Mouse (Mus musculus) myocyte (in vitro differentiated cells): ENCODE data around the gene Ccnd3. TPM values are rescaled to one million over a fixed set of nuclear protein-coding genes. Genes with fewer than 3 reads are reported as not detected.

Experiments
- H3K27me3 ChIP-seq: one replicate; pipeline ENCODE4 v1.6.1; 2011; ENCODE audit not compliant: control insufficient read depth, insufficient read depth, insufficient read length
- H3K36me3 ChIP-seq: one replicate; pipeline ENCODE4 v1.6.1; 2011; ENCODE audit not compliant: control insufficient read depth, insufficient read depth
- H3K4me2 ChIP-seq: one replicate; pipeline ENCODE4 v1.6.1; 2011; ENCODE audit warnings: low read depth, control low read depth
- H3K4me3 ChIP-seq: one replicate; pipeline ENCODE4 v1.5.1; 2011; ENCODE audit warnings: mild to moderate bottlenecking, control low read depth, moderate library complexity
- H3K79me2 ChIP-seq: one replicate; pipeline ENCODE4 v1.6.1; 2011; ENCODE audit not compliant: control insufficient read depth, insufficient read depth
- H3ac ChIP-seq: one replicate; pipeline ENCODE4 v1.6.1; 2011; ENCODE audit not compliant: control insufficient read depth, insufficient read length
- CEBPB ChIP-seq: IDR thresholded peaks from 2 replicates; pipeline ENCODE4 v1.6.1; 2011; ENCODE audit warnings: mild to moderate bottlenecking, moderate library complexity; ENCODE audit not compliant: poor library complexity, insufficient read depth, severe bottlenecking
- E2F4 ChIP-seq: IDR thresholded peaks from one replicate; pipeline ENCODE4 v1.6.1; 2011; ENCODE audit warnings: mild to moderate bottlenecking, control low read depth, moderate library complexity; ENCODE audit not compliant: insufficient read depth
- MAX ChIP-seq: IDR thresholded peaks from one replicate; pipeline ENCODE4 v1.6.1; 2011; ENCODE audit warnings: low read depth, mild to moderate bottlenecking, control low read depth
- MYOD1 ChIP-seq, 3 experiments: IDR thresholded peaks; one replicate each; pipeline ENCODE4 v1.6.1; 2011; ENCODE audit warnings: control low read depth in 2 of 3, low read depth in 2 of 3, mild to moderate bottlenecking in 2 of 3, moderate library complexity in 1 of 3; ENCODE audit not compliant: insufficient read length in 2 of 3, control insufficient read depth in 1 of 3
- MYOG ChIP-seq, 3 experiments: IDR thresholded peaks; one replicate each; pipeline ENCODE4 v1.6.1; 2011; ENCODE audit warnings: control low read depth in 2 of 3, low read depth in 2 of 3, mild to moderate bottlenecking in 2 of 3; ENCODE audit not compliant: insufficient read length in 2 of 3, control insufficient read depth in 1 of 3, insufficient read depth in 1 of 3
- POLR2A ChIP-seq: IDR thresholded peaks from one replicate; pipeline ENCODE4 v1.6.1; 2011; ENCODE audit warnings: low read depth, mild to moderate bottlenecking, control low read depth, moderate library complexity; ENCODE audit not compliant: insufficient read length
- POLR2AphosphoS2 ChIP-seq: IDR thresholded peaks from one replicate; pipeline ENCODE4 v1.6.1; 2011; ENCODE audit warnings: low read depth, control low read depth; ENCODE audit not compliant: insufficient read length
- REST ChIP-seq: IDR thresholded peaks from one replicate; pipeline ENCODE4 v1.6.1; 2011; ENCODE audit warnings: mild to moderate bottlenecking, control low read depth, moderate library complexity; ENCODE audit not compliant: insufficient read depth, insufficient read length
- SRF ChIP-seq: IDR thresholded peaks from one replicate; pipeline ENCODE4 v1.6.1; 2011; ENCODE audit warnings: low read depth; ENCODE audit not compliant: control insufficient read depth, insufficient read length
- TCF12 ChIP-seq: IDR thresholded peaks from one replicate; pipeline ENCODE4 v1.6.1; 2011; ENCODE audit warnings: mild to moderate bottlenecking, control low read depth; ENCODE audit not compliant: poor library complexity, insufficient read depth, severe bottlenecking
- TCF3 ChIP-seq: IDR thresholded peaks from one replicate; pipeline ENCODE4 v1.6.1; 2011; ENCODE audit warnings: low read depth, control low read depth; ENCODE audit not compliant: insufficient read length
- USF1 ChIP-seq: IDR thresholded peaks from one replicate; pipeline ENCODE4 v1.6.1; 2011; ENCODE audit warnings: low read depth, mild to moderate bottlenecking, control low read depth, moderate library complexity
- polyA plus RNA-seq: library from polyadenylated mRNA; unstranded; fragments of >200 nt; fragmentation: generic; extraction: Trizol; gene quantifications from one replicate; pipeline ENCODE4 v1.2.1, GENCODE M21; 2012; ENCODE audit warnings: missing spikeins

Ccnd3 gene
- polyA plus RNA-seq, 1 experiment, result 858 TPM

GRCm38 (mm10) chr17:47632181-47632840 is 127.5 kb downstream of the Ccnd3 start:
- no peaks in the 10 kb centered on the region for H3K36me3 ChIP-seq
- H3K4me3 ChIP-seq, result no peak overlapping the region
- H3K4me2 ChIP-seq, result no peak overlapping the region
- H3ac ChIP-seq, result no peak overlapping the region
- H3K27me3 ChIP-seq, result no peaks in the 10 kb centered on the region
- TF ChIP-seq MYOD1 (IDR thresholded peaks at IDR 0.05; ENCODE audit: control insufficient read depth in 1 of 3, insufficient read length in 2 of 3, low read depth in 2 of 3) (no peak), USF1 (no peak), SRF (no peak), REST (no peak), E2F4 (no peak), POLR2A (no peak), TCF12 (no peak), CEBPB (no peak), MYOG (IDR thresholded peaks at IDR 0.05; ENCODE audit: control insufficient read depth in 1 of 3, insufficient read depth in 1 of 3, insufficient read length in 2 of 3, low read depth in 2 of 3) (no peak)
- H3K79me2 ChIP-seq, result peaks cover 3% of the 10 kb centered on the region

DNA sequence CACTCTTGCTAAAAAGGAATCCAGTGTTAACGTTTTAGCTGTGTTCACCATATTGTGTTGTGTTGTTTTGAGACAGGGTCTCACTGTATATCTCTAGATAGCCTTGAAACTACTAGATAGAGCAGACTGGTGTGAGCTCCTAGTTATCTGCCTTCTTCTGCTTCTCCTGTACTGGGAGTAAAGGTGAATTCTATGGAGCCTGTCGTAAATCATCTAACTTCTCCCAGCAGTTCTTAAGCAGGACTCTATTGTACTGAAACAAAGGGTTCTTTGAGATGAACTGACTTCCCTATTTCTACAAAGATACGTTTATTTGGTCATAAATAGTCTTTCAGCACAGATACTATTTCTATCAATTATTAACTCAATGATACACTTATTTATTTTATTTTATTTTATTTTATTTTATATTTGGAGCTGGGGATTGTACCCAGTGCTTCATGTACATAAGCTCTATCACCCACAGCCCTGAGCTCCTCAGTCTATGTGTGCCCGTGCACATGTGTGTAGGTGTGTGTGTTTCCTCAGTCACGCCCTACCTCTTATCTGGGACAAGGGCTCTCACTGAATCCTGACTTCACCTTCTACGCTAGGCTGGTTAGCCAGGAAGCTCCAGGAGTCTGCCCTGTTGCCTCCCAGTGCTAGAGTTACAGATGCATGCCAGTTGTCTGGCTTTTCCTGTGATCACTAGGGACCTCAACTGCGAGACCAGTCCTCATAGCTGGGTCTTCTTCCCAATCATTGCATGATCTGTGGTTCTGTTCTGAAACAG is 129.3 kb downstream of the Ccnd3 start:
- TF ChIP-seq MYOG (IDR thresholded peaks at IDR 0.05; ENCODE audit: control insufficient read depth in 1 of 3, insufficient read depth in 1 of 3, insufficient read length in 2 of 3, low read depth in 2 of 3), result no peak
- no peaks in the 10 kb centered on the region for H3K36me3 ChIP-seq

DNA sequence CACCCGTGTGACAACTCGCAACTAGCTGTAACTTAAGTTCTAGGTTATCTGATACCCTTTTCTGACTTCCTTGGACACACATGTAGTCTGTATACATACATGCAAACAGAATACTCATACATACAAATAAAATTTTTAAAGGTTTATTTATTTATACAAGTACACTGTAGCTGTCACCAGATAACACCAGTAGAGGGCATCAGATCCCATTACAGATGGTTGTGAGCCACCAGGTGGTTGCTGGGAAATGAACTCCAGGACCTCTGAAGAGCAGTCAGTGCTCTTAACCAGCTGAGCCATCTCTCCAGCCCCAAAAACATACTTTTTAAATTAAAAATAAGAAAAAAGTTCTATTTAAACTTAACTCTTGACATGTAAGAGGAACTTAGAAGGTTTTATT is 138.1 kb downstream of the Ccnd3 start:
- Histone ChIP-seq H3K79me2 (no peaks in the 10 kb centered on the region), H3K4me2 (no peak overlapping the region), H3K4me3 (no peak overlapping the region), H3K27me3 (no peaks in the 10 kb centered on the region), H3K36me3 (no peaks in the 10 kb centered on the region), H3ac (no peak overlapping the region)
- TF ChIP-seq SRF (no peak), USF1 (no peak), E2F4 (no peak), TCF3 (no peak), POLR2AphosphoS2 (no peak), POLR2A (no peak), TCF12 (no peak), MYOG (IDR thresholded peaks at IDR 0.05; ENCODE audit: control insufficient read depth in 1 of 3, insufficient read depth in 1 of 3, insufficient read length in 2 of 3, low read depth in 2 of 3) (no peak), MYOD1 (IDR thresholded peaks at IDR 0.05; ENCODE audit: control insufficient read depth in 1 of 3, insufficient read length in 2 of 3, low read depth in 2 of 3) (no peak), REST (no peak), CEBPB (no peak), MAX (no peak)

More for the DNA sequence above, 129.3 kb downstream of the Ccnd3 start:
- Histone ChIP-seq H3ac (no peak overlapping the region), H3K4me3 (no peak overlapping the region), H3K4me2 (no peak overlapping the region), H3K27me3 (no peaks in the 10 kb centered on the region), H3K79me2 (peaks cover 3% of the 10 kb centered on the region)

DNA sequence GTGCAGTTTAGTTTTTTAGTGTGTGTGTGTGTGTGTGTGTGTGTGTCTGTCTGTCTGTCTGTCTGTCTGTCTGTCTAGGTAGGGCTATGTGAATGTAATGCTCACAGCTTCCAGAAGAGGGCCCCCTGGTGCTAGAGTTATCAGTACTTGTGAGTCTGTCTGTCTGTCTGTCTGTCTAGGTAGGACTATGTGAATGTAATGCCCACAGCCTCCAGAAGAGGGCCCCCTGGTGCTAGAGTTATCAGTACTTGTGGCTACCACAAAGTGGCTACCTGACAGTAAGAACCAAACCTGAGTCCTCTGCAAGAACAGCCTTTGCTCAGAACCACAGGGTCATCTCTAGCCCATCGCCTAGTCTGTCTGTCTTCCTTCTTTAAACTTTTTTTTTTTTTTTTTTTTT is 141.8 kb downstream of the Ccnd3 start:
- no peak for TF ChIP-seq TCF3
- TF ChIP-seq MAX, result no peak
- no peak for TF ChIP-seq POLR2AphosphoS2
- no peak for TF ChIP-seq REST
- TF ChIP-seq CEBPB, result no peak
- no peak for TF ChIP-seq E2F4
- TF ChIP-seq MYOD1 (IDR thresholded peaks at IDR 0.05; ENCODE audit: control insufficient read depth in 1 of 3, insufficient read length in 2 of 3, low read depth in 2 of 3), result no peak
- no peak for TF ChIP-seq TCF12
- no peak for TF ChIP-seq MYOG (IDR thresholded peaks at IDR 0.05; ENCODE audit: control insufficient read depth in 1 of 3, insufficient read depth in 1 of 3, insufficient read length in 2 of 3, low read depth in 2 of 3)
- TF ChIP-seq POLR2A, result no peak
- no peak for TF ChIP-seq SRF
- TF ChIP-seq USF1, result no peak
- no peaks in the 10 kb centered on the region for H3K27me3 ChIP-seq
- H3ac ChIP-seq, result no peak overlapping the region
- H3K36me3 ChIP-seq, result no peaks in the 10 kb centered on the region
- no peaks in the 10 kb centered on the region for H3K79me2 ChIP-seq
- H3K4me2 ChIP-seq, result no peak overlapping the region
- no peak overlapping the region for H3K4me3 ChIP-seq

- Histone ChIP-seq H3ac (no peak overlapping the region), H3K27me3 (no peaks in the 10 kb centered on the region), H3K4me2 (no peak overlapping the region), H3K36me3 (no peaks in the 10 kb centered on the region), H3K4me3 (no peak overlapping the region), H3K79me2 (no peaks in the 10 kb centered on the region)
- no peak for TF ChIP-seq REST
- TF ChIP-seq MYOD1 (IDR thresholded peaks at IDR 0.05; ENCODE audit: control insufficient read depth in 1 of 3, insufficient read length in 2 of 3, low read depth in 2 of 3), result no peak
- TF ChIP-seq CEBPB, result no peak
- no peak for TF ChIP-seq USF1
These were observed 144.1 kb downstream of the Ccnd3 start for GRCm38 (mm10) chr17:47648966-47649365.

Other genes starting within 250 kb of the Ccnd3 start
- 97.9 TPM for gene Mrps10, start 136.2 kb upstream of the Ccnd3 start, polyA plus RNA-seq
- 0.20 TPM for gene Guca1b, start 119.7 kb upstream of the Ccnd3 start, polyA plus RNA-seq
- 1.2 TPM for gene Guca1a, start 104.5 kb upstream of the Ccnd3 start, polyA plus RNA-seq
- gene AI661453, start 68.4 kb upstream of the Ccnd3 start, polyA plus RNA-seq, result 0.08 TPM
- gene 1700001C19Rik, start 67.7 kb upstream of the Ccnd3 start, polyA plus RNA-seq, result not detected
- 13.4 TPM for gene Taf8, start 2.8 kb upstream of the Ccnd3 start, polyA plus RNA-seq
- gene Bysl, start 106.4 kb downstream of the Ccnd3 start, polyA plus RNA-seq, result 41.0 TPM
- gene Med20, start 106.5 kb downstream of the Ccnd3 start, polyA plus RNA-seq, result 33.4 TPM
- 1.5 TPM for gene Gm20517, start 106.5 kb downstream of the Ccnd3 start, polyA plus RNA-seq
- gene Usp49, start 125.6 kb downstream of the Ccnd3 start, polyA plus RNA-seq, result 2.5 TPM
- 232 TPM for gene Tomm6, start 183.3 kb downstream of the Ccnd3 start, polyA plus RNA-seq
- gene Frs3, start 184.0 kb downstream of the Ccnd3 start, polyA plus RNA-seq, result 3.4 TPM
- 1.3 TPM for gene Gm21981, start 189.4 kb downstream of the Ccnd3 start, polyA plus RNA-seq
- gene Prickle4, start 189.7 kb downstream of the Ccnd3 start, polyA plus RNA-seq, result 0.32 TPM
- gene Pgc, start 221.8 kb downstream of the Ccnd3 start, polyA plus RNA-seq, result not detected
- 16.5 TPM for gene Tfeb, start 232.0 kb downstream of the Ccnd3 start, polyA plus RNA-seq